Mouse (Mus musculus) kidney, postnatal 4 days (tissue): ENCODE measurements around the gene Thbd.

Source experiments
- DNase-seq, 2 experiments: peaks; one replicate each; pipeline ENCODE4 v3.0.0; 2021; ENCODE audit warnings: mixed read lengths in 2 of 2

Thbd gene

DNA sequence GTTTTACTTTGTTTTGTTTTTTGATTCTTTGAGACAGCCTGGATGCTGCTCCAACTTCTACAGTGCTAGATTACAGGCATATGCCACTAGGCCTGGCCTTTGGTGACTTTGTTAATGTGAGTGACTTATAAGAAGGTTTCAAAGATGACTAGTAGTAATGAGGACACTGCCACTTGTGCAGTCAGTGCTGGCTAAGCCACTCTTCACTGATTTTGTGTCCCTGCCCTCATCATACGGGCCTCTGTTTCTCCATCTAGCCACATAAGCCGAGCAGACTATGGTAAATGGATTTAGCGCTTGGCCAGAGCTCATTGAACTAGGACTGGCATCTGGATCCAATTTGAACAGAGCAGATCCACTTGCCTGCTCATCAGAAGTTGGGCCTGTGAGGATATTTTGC lies 21.5 kb downstream of the Thbd start:
- DNase-seq, result no peak

DNA sequence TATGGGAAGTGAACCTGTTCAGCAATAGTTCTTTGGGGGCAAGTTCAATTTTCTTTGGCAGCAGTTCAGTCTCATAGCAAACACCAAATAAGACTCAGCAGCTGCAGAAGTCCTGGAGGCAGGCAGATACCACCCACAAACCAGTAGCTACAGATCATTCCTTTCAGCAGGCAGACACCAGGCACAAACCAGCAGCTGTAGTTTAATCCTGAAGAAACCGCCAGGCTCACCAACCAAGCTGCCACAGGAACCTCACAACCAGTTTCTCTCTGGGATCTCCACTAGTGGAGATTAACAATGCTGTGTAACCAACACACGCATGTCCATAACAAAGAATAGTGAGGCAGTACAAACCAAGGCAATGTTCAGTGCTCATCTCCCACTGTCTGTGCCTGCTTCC lies 26.9 kb downstream of the Thbd start:
- no peak for DNase-seq

- no peak for DNase-seq
Measured at GRCm38 (mm10) chr2:148379899-148380413, 28.0 kb downstream of the Thbd start.

DNA sequence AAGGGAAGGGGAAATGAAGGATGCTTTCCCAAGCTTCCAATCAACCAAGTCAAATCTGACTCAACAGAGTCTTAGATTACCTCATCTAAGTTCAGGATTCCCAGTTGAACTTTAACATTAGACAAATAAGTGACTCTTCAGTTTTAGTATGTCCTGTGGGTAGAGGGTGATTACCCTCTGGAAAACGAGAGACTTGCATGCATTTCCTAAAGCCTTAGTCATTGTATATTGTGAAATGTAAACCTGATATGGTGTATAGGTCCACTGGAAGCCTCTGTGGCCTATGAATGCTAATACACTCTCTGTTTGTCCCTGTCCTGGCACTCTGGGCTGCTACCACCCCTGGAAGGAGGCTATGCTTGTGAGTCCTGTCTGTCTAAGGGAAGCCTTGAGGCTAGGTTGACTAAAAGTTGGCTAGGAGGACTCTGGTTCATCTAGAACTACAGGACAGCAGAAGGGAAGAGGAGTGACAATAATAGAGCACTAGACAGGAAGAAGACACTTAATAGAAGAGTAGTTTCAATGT lies 29.1 kb downstream of the Thbd start:
- no peak for DNase-seq

DNA sequence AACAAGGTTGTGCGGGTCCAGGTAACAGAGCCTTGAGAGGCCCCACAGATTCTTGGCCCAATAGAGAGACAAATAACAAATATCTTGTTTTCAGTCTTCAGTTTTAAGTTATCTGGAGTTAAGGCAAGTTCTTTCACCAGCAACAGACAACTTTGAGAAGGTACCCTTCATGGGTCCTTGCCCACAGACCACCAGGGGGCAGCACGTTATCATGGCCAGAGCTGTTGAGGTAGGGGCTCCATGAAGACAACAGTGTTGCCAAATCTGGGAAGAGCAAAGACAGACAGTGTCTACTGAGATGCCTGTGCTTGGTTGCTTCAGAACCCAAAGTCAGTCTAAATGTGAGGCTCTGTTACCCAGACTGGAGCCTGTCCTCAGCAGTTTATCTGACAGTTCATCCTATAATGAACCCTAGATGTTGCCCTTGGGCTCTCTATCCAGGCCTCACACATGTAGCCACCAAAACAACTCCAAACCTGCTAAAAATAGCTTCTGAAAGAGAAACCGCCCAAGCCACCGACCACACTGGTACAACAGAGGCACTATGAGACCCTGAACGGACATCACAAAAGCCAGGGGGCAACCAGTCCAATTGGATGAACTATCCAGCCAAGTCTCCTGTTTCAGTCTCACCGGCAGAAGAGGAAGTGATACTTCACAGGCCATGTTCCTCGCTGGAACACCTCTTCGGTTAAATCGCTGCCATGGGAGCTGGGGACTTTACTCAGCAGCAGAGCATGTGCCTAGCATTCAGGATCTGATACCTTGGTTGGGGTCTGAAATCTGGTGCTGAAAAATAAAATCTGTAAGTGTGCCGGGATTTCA lies 32.5 kb downstream of the Thbd start:
- DNase-seq, result peak; percentile 70 to 74

DNA sequence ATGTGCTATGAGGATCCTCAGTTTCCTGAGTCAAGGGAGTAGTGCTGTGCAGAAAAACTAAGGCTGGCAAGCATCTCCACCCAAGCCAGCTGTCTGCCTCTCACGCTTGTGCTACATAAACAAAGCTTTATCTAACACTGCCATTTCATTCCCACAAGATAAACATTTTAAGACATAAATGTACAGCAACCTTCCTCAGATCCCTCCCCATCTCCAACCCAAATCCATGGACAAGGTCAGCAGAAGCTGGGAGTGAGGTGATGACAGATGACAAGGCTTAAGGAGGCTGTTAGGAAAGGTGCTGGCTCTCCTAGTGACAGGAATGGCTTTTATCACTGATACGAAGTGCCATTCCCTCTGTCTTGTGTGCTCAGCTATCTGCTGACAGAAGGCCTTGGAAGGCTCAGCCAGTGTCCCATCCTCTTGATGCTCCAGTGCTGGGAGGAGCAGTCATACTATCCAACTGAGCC lies 34.4 kb downstream of the Thbd start:
- no peak for DNase-seq

- no peak for DNase-seq
Measured at GRCm38 (mm10) chr2:148371743-148372630, 36.0 kb downstream of the Thbd start.

GRCm38 (mm10) chr2:148365227-148365626 lies 42.8 kb downstream of the Thbd start:
- no peak for DNase-seq

DNA sequence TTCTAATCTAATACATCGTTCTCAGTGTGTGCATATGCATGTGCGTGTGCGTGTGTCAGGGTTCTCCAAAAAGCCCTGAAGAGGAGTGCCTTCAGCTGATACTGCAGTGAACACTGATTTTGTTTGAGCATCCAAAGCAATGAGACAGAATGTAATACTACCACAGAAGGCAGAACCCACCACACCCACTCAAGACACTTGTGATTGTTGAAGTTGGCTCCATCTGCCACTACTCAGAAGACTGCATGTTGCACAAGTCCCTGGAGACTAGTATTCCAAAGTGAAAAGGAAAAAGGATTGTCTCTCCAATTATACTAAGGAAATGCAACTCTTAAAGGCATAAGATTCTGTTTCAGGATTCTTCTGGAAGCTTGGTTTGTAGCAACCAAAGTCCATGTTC lies 43.5 kb downstream of the Thbd start:
- DNase-seq, result no peak

DNA sequence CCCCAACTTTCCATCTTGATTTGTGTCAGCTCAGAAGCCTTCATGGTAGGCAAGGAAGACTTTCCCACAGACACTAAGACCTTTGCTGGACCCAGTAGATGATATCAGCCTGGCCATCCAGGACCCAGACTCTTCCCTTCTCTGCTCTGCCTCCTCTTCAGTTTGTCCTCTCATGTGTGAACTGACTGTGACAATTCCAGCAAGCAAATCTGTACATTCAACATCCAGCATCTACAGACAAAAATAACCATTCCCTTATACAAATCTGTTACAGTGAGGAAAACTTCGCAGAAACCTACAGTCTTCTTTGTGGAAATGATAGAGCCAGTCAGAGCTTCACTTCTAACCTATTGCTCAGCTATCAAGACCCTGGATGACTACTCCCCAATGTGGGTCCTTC lies 50.8 kb downstream of the Thbd start:
- no peak for DNase-seq
